Mouse (Mus musculus): ENCODE results near the gene Gzmm. TPM values are rescaled to one million over a fixed set of nuclear protein-coding genes. Genes with fewer than 3 reads are reported as not detected.

The Gzmm gene
- total RNA-seq, 1 experiment from 2014 or later: not detected

GRCm38 (mm10) chr10:79673054-79673453 is 15.8 kb upstream of the Gzmm start:
- ATAC-seq (replicated peaks in 1 of 2; ENCODE audit: insufficient read depth in 1 of 2, low FRiP score in 2 of 2, low TSS enrichment in 1 of 2, low read depth in 1 of 2, poor library complexity in 2 of 2, severe bottlenecking in 2 of 2): no peak

GRCm38 (mm10) chr10:79675346-79676035 is 13.3 kb upstream of the Gzmm start:
- ATAC-seq (replicated peaks in 1 of 2; ENCODE audit: insufficient read depth in 1 of 2, low FRiP score in 2 of 2, low TSS enrichment in 1 of 2, low read depth in 1 of 2, poor library complexity in 2 of 2, severe bottlenecking in 2 of 2): no peak

GRCm38 (mm10) chr10:79680606-79681495 is 8.0 kb upstream of the Gzmm start:
- peak; percentile 5 to 13 for ATAC-seq (replicated peaks in 1 of 2; ENCODE audit: insufficient read depth in 1 of 2, low FRiP score in 2 of 2, low TSS enrichment in 1 of 2, low read depth in 1 of 2, poor library complexity in 2 of 2, severe bottlenecking in 2 of 2)

- peak; percentile 78 to 79 for ATAC-seq (replicated peaks in 1 of 2; ENCODE audit: insufficient read depth in 1 of 2, low FRiP score in 2 of 2, low TSS enrichment in 1 of 2, low read depth in 1 of 2, poor library complexity in 2 of 2, severe bottlenecking in 2 of 2)
Observed at GRCm38 (mm10) chr10:79681591-79682245, 7.1 kb upstream of the Gzmm start, which contains the start of gene Cdc34. TSS of gene Cdc34 (plus strand) at chr10:79682195.

GRCm38 (mm10) chr10:79682551-79682915 is 6.3 kb upstream of the Gzmm start:
- ATAC-seq (replicated peaks in 1 of 2; ENCODE audit: insufficient read depth in 1 of 2, low FRiP score in 2 of 2, low TSS enrichment in 1 of 2, low read depth in 1 of 2, poor library complexity in 2 of 2, severe bottlenecking in 2 of 2): no peak

- no peak for ATAC-seq (replicated peaks in 1 of 2; ENCODE audit: insufficient read depth in 1 of 2, low FRiP score in 2 of 2, low TSS enrichment in 1 of 2, low read depth in 1 of 2, poor library complexity in 2 of 2, severe bottlenecking in 2 of 2)
Observed at GRCm38 (mm10) chr10:79682916-79683582, 5.8 kb upstream of the Gzmm start.

GRCm38 (mm10) chr10:79683726-79684640 is 4.8 kb upstream of the Gzmm start:
- no peak for ATAC-seq (replicated peaks in 1 of 2; ENCODE audit: insufficient read depth in 1 of 2, low FRiP score in 2 of 2, low TSS enrichment in 1 of 2, low read depth in 1 of 2, poor library complexity in 2 of 2, severe bottlenecking in 2 of 2)

GRCm38 (mm10) chr10:79684770-79685600 is 3.8 kb upstream of the Gzmm start:
- no peak for ATAC-seq (replicated peaks in 1 of 2; ENCODE audit: insufficient read depth in 1 of 2, low FRiP score in 2 of 2, low TSS enrichment in 1 of 2, low read depth in 1 of 2, poor library complexity in 2 of 2, severe bottlenecking in 2 of 2)

- no peak for ATAC-seq (replicated peaks in 1 of 2; ENCODE audit: insufficient read depth in 1 of 2, low FRiP score in 2 of 2, low TSS enrichment in 1 of 2, low read depth in 1 of 2, poor library complexity in 2 of 2, severe bottlenecking in 2 of 2)
Observed at GRCm38 (mm10) chr10:79686219-79686618, 2.6 kb upstream of the Gzmm start.

- ATAC-seq (replicated peaks in 1 of 2; ENCODE audit: insufficient read depth in 1 of 2, low FRiP score in 2 of 2, low TSS enrichment in 1 of 2, low read depth in 1 of 2, poor library complexity in 2 of 2, severe bottlenecking in 2 of 2): no peak
Observed at GRCm38 (mm10) chr10:79686691-79687090, 2.1 kb upstream of the Gzmm start.

GRCm38 (mm10) chr10:79687513-79687912 is 1.3 kb upstream of the Gzmm start:
- ATAC-seq (replicated peaks in 1 of 2; ENCODE audit: insufficient read depth in 1 of 2, low FRiP score in 2 of 2, low TSS enrichment in 1 of 2, low read depth in 1 of 2, poor library complexity in 2 of 2, severe bottlenecking in 2 of 2): no peak

- no peak for ATAC-seq (replicated peaks in 1 of 2; ENCODE audit: insufficient read depth in 1 of 2, low FRiP score in 2 of 2, low TSS enrichment in 1 of 2, low read depth in 1 of 2, poor library complexity in 2 of 2, severe bottlenecking in 2 of 2)
Observed at GRCm38 (mm10) chr10:79689178-79689577, 358 bp downstream of the Gzmm start.

GRCm38 (mm10) chr10:79691986-79692548 is 3.2 kb downstream of the Gzmm start:
- no peak for ATAC-seq (replicated peaks in 1 of 2; ENCODE audit: insufficient read depth in 1 of 2, low FRiP score in 2 of 2, low TSS enrichment in 1 of 2, low read depth in 1 of 2, poor library complexity in 2 of 2, severe bottlenecking in 2 of 2)

GRCm38 (mm10) chr10:79693580-79694378 is 5.0 kb downstream of the Gzmm start:
- ATAC-seq (replicated peaks in 1 of 2; ENCODE audit: insufficient read depth in 1 of 2, low FRiP score in 2 of 2, low TSS enrichment in 1 of 2, low read depth in 1 of 2, poor library complexity in 2 of 2, severe bottlenecking in 2 of 2): no peak

GRCm38 (mm10) chr10:79694379-79694655 is 5.5 kb downstream of the Gzmm start:
- ATAC-seq (replicated peaks in 1 of 2; ENCODE audit: insufficient read depth in 1 of 2, low FRiP score in 2 of 2, low TSS enrichment in 1 of 2, low read depth in 1 of 2, poor library complexity in 2 of 2, severe bottlenecking in 2 of 2): no peak
